Mouse (Mus musculus) kidney, postnatal 36 days (tissue): ENCODE results near the gene Ldlr.
A peak's percentile ranks its signal among the peaks of the same experiment; 100 is the strongest.

Experiments used
- DNase-seq, 2 experiments: peaks; one replicate each; pipeline ENCODE4 v3.0.0; 2021 to 2022; ENCODE audit warnings: mixed read lengths in 2 of 2

Gene Ldlr

DNA sequence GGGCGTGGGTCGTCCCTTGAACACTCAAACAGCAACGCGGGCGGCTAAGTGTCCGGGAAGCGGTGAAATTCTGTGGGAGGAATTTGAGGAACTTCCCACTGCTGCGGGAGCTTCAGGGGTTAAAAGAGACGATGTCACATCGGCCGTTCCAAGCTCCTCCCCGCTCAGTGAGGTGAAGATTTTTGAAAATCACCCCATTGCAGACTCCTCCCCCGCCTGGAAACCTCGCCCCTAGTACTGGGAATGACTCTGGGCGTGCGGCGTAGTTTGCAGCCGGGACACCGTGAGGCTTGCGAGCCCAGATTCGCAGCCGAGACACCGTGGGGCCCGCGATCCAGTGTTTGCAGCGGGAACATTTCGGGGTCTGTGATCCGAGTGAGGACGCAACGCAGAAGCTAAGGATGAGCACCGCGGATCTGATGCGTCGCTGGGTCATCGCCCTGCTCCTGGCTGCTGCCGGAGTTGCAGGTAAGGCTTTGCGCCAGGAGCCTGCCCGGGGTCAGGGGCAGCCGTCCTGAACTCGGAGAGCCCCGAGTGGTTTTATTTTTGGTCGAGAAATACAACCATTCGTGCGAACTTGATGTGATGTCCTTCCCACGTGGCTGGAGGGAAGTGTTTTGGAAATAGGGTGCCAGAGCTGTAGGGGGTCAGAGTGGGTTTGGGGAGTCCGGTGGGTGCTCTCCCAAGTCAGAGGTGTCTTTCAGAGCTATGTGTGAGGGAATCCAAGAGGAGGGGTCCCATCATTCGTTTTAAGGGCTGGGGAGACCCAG is at the start of gene Ldlr:
Gene Ldlr (plus strand): TSS at position 107 of the 770 bp plus-strand sequence.
- peak; percentile 82 to 85 for DNase-seq

DNA sequence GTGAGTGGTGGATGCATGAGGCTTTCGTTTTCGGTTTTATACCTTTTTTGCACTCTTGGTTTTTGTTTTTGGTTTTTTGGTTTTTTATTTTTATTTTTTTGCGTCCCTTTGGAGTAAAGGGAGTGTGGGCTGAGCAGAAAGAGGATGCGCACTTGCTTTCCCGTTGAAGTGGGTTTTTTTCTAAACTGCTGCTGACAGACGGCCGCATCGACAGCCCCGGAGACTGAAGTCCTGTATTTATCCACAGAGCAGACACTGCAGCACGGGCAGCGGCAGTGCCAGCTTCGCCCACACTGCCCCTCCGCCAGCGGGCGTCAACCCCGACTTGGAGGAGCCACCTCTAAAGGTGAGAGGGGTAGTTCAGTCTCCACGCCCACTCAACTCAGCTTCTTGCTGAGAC is 45.6 kb upstream of the Ldlr start:
- no peak for DNase-seq

DNA sequence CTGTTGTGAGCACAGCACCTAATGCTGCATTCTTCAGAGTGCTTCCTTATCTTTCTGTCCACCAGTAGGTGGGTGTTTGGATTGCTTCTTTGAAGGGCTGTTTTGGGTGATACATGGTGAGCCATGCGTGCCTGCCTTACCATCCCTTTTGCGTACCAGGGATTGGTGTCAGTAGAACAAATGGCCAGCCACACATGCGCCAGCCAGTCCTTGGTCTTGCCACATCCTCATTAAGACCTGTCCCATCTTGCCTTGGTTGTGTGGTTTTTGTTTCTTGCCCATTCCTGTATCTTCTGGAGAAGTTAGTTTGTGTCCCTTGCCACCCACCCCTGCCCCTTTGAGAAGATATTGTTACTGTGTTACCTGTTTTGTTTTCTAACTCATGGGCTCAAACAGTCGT is 42.8 kb upstream of the Ldlr start:
- DNase-seq, result no peak

DNA sequence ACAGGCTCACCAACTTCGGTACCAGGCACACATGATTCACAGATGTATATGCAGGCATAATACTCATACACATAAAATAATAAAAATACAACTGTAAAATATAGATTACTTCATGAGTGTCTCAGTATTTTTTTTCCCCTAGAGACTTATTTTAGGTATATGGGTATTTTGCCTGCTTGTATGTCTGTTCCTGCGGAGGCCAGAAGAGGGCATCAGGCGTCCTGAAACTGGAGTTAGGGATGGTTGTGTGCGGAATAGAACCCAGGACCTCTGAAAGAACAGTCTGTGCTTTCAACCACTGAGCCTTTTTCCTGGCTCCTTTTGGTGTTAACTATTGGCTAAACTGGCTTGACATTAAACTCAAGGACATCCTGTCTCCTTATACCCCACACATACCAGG is 40.5 kb upstream of the Ldlr start:
- peak in 1 of 2 experiments; percentile 26 for DNase-seq

DNA sequence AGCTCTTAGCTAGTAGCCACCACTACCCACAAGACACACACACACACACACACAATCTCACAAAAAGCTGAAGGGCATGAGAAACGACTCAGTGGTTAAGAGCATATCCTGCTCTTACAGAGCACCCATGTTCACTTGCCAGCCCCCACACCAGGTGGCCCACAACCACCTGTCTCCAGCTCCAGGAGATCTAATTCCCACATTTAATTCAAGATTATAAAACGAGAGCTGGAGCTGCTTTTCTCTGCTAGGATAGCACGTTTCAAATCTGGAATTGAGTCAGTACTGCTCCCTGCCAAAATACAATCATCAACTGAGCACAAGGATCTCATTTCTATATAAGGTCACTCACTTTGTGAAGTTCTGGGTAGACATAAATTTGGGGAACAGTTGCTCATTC is 39.4 kb upstream of the Ldlr start:
- no peak for DNase-seq

DNA sequence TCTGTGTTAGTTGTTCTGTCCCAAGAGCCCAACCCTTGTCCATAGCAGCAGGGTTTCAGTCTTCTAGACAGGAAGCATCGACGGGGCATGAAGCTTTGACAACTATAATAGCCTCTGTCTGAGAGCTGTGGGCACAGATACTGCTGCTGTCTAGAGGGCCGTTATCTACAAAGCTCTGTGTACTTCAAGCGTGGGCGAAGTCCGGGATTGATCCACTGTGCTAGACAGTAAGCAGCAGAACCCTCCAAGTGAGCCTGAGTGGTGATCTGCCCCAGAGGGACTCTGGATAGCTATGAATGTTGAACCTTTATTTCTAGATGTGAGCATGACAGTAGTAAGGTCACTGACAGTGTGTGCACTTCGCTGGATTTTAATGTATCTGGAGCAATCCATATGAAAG is 34.7 kb upstream of the Ldlr start:
- DNase-seq, result no peak

DNA sequence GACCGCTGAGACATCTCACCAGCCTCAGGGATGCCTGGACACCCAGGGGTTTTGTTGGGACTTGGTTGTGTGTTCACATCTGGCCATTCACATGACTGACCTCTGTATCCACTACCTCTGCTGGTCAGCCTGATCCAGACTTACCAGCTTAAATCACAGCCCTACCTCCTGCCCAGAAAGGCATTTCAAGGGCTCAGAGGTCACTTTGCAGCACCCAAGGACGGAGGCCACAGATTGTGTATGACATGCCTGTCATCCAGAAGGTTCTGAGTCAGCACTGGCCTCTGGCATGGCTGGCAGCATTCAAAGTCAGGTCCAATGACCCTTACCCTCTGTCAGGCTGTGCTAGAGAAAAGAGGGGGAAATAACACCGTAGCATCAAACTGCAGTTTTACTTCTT is 33.3 kb upstream of the Ldlr start:
- peak; percentile 62 to 82 for DNase-seq

DNA sequence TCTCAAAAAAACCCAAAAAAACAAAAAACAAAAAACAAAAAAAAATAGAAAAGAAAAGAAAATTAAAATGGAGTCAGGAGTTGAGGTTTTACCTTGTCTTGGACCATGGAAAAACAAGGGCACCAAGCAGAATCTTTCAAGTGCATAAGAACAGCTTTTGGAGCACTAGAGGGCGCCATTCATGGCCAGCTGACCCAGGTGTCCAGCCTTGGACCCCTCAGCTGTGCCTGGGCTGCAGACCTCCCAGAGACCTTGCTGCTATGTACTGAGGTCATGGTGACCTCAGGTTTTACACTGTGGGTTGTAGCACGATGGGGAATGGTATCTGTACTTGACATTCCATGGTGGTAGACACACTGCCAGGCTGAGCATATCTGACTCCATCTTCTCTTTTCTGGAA is 31.4 kb upstream of the Ldlr start:
- peak; percentile 41 to 72 for DNase-seq

DNA sequence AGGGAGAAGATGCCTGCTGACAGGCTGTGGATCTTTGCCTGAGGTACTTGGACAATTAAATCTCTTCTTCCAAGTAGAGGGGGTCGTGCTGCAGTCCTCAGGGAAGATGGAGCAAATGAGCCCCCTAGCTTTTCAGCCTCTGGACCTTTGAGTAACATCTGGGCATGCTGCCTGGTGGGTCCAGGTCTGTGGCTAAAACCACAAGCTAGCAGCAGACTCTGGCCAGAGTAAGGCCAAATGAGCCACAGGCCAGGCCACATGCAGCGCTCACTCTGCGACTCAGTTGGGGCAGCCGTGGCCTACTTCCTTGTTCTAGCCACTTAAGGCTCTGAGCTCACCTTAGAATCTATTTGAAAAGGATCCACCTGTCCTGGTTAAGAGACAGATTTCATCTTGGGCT is 30.8 kb upstream of the Ldlr start:
- DNase-seq, result no peak

DNA sequence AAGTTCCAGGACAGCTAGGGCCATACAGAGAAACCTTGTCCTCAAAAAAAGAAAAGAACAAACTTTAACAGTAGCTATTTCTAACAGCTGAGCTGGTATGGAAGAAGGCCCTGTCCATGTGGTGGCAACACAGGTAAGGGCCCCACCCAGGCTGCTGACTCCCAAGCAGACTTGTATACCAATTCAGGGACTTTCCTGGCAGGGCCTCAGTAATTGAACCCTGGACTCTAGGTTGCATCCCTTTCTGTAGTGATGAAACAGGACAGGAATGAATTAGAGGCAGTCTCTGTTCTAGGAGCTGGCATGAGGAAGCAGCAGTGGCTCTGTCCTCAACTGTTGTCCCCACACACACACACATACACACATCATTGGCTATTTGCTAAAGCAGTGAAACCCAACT is 29.2 kb upstream of the Ldlr start:
- no peak for DNase-seq

DNA sequence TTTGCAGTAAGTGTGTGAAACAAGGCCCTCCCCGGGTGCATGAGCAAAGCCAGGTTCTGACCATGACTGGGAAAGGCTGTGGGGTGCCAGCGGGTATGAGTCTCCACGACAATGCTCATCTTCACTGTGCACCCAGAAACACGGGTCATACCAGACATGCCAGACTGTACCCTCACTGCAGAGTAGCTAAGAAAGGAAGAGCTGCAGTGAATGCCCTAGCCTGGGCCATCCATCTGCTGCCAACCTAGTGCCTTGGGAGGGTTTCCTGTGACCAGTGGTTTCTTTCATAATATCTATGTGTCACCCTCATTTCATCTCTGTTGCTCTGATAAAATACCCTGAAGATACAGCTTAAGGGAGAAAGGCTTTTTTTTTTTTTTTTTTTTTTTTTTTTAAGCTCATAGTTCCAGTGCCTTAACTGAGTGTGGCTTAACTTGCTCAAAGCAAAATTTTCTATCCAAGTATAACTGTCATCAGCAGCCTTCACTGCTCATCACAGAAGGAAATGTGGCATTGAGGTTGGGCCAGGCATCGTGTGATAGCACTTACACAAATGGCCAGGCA is 28.0 kb upstream of the Ldlr start:
- DNase-seq, result no peak

DNA sequence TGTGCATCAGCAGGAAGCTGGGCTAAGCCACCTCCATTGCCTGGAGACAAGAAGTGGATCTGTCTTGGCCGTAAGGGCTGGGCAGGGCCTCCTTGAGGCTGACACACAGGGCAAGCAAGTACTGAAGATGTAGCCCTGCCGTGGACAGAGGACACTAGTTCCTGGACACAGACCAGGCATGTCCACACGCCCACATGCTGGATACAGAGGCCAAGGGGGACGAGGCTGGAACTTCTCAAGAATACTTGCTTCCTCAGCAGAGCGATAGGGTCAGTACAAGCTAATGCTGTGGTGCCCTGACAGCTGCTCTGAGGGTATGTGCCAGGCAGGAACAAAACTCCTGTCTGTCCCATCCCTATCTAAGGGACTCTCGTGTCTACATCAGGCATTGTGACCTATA is 26.2 kb upstream of the Ldlr start:
- peak; percentile 47 to 64 for DNase-seq

DNA sequence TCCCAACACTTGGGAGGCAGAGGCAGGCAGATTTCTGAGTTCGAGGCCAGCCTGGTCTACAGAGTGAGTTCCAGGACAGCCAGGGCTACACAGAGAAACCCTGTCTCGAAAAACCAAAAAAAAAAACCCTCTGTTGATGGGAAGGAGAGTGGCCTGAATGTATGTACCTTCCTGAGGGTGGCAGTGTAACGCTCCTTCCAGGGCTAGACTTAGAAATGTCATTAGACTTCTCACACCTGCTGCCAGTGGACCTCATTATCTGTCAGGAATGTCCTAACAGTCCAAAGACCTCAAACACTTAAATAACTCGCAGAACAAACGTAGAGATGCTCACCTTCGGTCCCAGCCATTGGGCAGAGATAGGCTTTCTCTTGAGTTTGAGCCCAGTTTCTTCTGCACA is 24.0 kb upstream of the Ldlr start:
- DNase-seq, result peak; percentile 16 to 21

DNA sequence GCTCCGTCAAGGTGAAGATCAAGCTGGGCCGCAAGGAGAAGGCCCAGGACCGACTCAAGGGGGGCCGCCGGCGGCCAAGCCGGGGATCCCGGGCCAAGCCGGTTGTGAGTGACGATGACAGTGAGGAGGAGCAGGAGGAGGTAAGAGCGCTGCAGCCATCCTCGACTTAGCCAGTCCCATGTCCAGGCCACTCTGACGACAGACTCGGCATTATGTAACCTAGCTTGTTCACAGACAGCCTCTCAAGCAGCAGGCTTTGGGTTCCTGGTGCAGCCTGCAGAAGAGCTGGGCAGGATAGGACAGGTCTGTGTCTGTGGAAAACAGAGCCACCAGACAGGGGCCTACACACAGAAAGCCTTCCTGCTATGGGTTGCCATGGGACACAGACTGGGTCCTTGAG is 22.2 kb upstream of the Ldlr start:
- no peak for DNase-seq

DNA sequence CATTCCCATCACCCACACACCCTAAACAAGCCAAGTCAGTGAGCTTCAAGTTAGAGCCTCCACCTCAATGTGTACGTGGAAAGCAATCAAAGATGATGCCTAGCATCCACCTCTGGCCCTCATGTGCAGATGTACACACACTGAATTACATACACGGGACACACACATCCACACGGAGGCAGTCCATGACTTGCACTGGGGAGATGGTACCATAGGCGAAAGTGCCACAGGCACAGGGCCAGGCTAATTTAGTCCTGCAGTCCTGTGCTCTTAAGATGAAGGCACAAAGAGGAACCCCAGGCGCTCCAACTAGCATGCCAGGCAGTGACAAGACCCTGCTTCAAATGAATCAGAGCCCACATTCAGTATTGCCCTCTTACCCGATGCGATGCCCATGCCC is 19.8 kb upstream of the Ldlr start:
- no peak for DNase-seq

DNA sequence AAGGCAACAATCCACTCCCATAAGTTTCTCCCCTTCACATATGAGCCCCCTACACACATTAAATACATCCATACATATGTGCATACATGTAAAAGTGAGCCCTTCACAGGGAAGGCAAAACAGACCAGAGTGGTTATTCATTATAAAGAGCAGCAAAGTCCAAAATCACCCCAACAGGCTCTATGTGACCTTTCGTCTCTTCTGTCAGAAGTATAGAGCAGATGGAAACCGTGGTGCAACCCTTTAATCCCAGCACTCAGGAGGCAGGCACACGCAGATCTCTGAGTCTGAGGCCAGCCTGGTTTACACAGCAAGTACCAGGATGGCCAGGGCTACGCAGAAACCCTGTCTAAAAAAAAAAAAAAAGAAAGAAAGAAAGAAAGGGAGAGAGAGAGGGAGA is 17.2 kb upstream of the Ldlr start:
- peak in 1 of 2 experiments; percentile 11 for DNase-seq

DNA sequence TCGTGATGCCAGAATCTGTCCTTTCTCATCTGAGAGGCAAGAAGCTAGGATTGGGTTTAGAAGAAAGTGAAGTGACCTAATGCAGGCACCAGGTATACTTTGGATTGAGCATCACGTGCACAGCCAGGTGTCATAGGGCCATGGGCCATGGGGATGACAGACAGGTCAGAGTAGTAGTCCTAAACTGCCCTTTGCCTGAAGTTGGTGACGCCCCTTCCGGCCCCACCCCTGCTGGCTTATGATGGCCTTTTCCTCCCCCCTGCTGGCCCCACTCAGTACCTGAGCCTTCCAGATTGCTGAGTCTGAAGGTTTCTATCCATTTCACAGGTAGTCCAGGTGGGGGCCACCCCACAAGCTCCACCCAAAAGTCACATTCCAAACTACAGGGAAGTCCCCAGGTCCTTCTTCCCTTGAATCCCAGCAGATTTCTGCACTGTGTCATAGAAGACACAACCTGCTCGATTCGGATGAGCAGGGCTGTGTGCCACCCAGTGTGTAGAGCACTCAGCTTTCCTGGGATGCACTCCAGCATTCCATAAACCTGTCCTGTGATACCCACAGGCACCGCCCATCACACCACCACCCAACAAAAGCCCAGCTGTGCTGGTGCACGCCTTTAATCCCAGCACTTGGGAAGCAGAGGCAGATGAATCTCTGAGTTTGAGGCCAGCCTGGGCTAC is 16.6 kb upstream of the Ldlr start:
- peak; percentile 55 to 65 for DNase-seq

DNA sequence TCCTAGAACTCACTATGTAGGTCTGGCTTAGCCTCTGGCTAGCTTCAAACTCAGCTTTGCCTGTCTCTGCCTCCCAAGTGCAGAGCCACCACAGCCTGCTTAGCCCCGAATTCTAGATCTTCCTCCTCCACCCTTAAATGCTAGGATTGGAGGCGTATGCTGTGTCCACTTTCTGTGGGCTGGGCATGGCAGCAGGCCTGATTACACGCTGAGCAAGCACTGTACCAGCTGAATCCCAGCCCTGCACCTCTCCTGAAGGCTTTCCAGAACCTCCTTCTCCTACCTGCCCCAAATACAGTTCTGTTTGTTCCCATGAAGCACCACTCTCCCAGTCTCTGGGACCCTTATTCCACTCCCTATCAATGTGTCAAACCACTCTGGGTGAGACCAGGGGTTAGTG is 13.9 kb upstream of the Ldlr start:
- DNase-seq, result no peak

DNA sequence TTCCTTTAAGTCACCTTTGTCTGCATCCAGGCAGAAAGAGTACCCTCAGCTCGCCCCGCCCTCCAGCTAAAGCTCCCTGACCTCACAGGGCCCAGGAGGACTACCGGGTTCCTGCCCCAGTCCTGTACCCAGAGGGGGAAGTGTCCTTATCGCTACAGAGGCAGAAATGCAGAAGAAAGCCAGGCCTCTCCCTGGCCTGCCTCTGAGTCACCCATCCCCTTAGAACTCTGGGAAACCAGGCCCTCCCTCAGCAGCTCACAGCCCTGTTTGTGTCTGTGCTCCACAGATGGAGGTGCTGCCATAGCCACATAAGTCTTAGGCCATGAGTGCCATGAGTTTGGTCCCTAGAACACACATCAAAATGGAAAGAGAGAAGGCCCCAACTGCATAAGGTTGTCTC is 8.0 kb upstream of the Ldlr start:
- DNase-seq, result no peak

DNA sequence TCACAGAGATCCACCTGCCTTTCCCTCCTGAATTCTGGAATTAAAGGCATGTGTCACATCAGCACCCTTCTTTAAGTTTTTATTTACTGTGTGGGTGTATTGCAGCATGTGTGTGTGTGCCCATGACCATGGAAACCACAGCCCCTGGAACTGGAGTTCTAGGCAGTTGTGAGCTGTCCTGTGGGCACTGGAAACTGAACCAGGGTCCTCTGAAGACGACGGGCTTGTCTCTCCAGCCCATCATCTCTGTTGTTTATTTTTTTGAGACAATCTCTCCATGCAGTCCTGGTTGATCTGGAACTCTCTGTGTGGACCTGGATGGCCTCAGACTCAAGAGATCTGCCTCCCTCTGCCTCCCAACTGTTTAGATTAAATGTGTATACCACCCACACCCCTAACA is 6.3 kb upstream of the Ldlr start:
- no peak for DNase-seq

DNA sequence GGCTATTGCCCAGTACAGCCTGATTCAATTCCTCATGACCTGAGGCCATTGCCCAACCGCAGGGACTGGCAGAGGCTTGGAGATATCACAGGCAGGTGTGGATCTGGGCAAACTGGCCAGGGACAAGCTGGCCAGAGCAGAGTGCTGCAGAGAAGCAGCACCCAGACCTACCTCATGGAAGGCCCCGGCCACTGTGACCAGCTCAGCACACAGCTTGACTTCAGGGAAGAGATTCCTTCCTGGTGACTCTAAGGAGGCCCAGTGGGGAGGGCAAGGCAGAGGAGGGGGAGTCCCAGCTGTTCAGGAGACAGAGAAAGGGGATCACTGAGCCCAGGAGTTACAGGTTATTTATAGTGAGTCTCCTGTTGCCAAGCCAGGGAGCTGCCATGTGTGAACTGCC is 2.2 kb upstream of the Ldlr start:
- DNase-seq, result no peak

DNA sequence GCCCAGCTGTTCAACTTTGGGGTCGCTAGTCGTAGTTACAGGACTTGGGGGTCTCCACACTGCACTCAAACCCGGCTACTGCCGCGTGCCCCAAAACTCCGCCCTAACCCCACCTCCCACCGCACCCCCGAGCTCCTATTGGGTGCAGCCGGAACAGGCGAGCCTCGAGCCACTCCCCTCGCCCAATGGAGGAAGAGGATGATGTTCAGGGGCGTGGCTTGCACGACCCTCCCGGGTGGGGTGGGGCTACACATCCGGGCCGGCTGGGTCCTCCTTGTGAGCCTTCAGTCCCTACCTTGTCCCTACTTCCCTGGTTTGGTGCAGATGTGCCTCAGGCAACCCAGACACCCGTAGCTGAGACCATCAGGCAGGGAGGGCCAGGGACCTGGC is 859 bp downstream of the Ldlr start:
- DNase-seq, result peak; percentile 92

DNA sequence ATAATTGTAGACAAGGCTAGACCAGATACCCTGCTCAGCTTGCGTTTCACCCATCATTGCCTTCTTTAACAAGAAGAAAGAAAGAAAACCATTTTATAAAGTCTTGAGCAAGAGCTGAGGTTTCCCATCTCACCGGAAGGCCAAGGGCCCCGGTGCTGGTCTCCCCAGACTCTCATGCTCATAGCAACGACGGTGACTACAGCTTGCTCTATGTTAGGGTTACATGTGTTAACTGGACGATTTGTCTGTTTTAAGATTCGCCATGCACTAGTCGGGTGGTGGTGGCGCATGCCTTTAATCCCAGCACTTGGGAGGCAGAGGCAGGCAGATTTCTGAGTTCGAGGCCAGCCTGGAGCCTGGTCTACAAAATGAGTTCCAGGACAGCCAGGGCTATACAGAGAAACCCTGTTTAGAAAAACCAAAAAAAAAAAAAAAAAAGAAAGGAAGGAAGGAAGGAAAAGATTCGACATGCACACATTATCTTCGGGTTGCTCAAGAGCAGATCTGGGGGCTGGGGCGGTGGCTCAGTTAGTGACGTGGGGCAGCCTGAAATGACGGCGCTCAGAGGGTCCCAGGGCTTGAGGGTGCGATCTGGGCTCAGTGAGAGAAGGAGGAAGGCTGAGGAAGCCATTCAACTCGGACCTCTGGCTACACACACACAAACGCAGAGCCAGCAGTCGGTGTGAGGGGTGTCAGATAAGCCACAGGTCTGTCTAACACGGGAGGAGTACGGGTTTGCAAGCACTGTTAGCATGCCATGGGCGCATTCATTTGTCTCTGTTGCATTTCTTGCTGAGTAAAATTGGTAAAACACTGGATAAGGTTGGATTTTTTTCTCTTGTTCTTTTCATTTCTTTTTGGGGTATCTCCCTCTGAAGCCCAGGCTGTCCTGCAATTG is 2.2 kb downstream of the Ldlr start:
- DNase-seq, result no peak
